Mouse (Mus musculus): ENCODE data around the gene Itgb3bp.

Itgb3bp gene

GRCm38 (mm10) chr4:99929613-99930517, at the start of gene Itgb3bp:
Gene Itgb3bp (minus strand): TSS chr4:99929813.
- peak; percentile 12 to 21 for DNase-seq (ENCODE audit: low spot score in 2 of 2)

- DNase-seq (ENCODE audit: low spot score in 2 of 2) = no peak
These were observed 49.7 kb upstream of the Itgb3bp start for GRCm38 (mm10) chr4:99979326-99979725.

GRCm38 (mm10) chr4:99974375-99974774, 44.8 kb upstream of the Itgb3bp start:
- no peak for DNase-seq (ENCODE audit: low spot score in 2 of 2)

- DNase-seq (ENCODE audit: low spot score in 2 of 2) = no peak
These were observed 44.3 kb upstream of the Itgb3bp start for GRCm38 (mm10) chr4:99973931-99974330.

GRCm38 (mm10) chr4:99972886-99973285, 43.3 kb upstream of the Itgb3bp start:
- DNase-seq (ENCODE audit: low spot score in 2 of 2) = no peak

- no peak for DNase-seq (ENCODE audit: low spot score in 2 of 2)
These were observed 40.5 kb upstream of the Itgb3bp start for GRCm38 (mm10) chr4:99970097-99970496.

- DNase-seq (ENCODE audit: low spot score in 2 of 2) = no peak
These were observed 39.7 kb upstream of the Itgb3bp start for GRCm38 (mm10) chr4:99969328-99969727.

GRCm38 (mm10) chr4:99966555-99966954, 36.9 kb upstream of the Itgb3bp start:
- DNase-seq (ENCODE audit: low spot score in 2 of 2) = no peak

- no peak for DNase-seq (ENCODE audit: low spot score in 2 of 2)
These were observed 29.7 kb upstream of the Itgb3bp start for GRCm38 (mm10) chr4:99959308-99959707.

- DNase-seq (ENCODE audit: low spot score in 2 of 2) = no peak
These were observed 28.6 kb upstream of the Itgb3bp start for GRCm38 (mm10) chr4:99958084-99958815.

- no peak for DNase-seq (ENCODE audit: low spot score in 2 of 2)
These were observed 27.6 kb upstream of the Itgb3bp start for GRCm38 (mm10) chr4:99957186-99957585.

GRCm38 (mm10) chr4:99955396-99955795, 25.8 kb upstream of the Itgb3bp start:
- DNase-seq (ENCODE audit: low spot score in 2 of 2) = no peak

- DNase-seq (ENCODE audit: low spot score in 2 of 2) = no peak
These were observed 24.3 kb upstream of the Itgb3bp start for GRCm38 (mm10) chr4:99953904-99954303.

- DNase-seq (ENCODE audit: low spot score in 2 of 2) = no peak
These were observed 18.3 kb upstream of the Itgb3bp start for GRCm38 (mm10) chr4:99947896-99948295.

GRCm38 (mm10) chr4:99947192-99947591, 17.6 kb upstream of the Itgb3bp start:
- DNase-seq (ENCODE audit: low spot score in 2 of 2) = no peak

GRCm38 (mm10) chr4:99946516-99946915, 16.9 kb upstream of the Itgb3bp start:
- DNase-seq (ENCODE audit: low spot score in 2 of 2) = no peak

GRCm38 (mm10) chr4:99945011-99945410, 15.4 kb upstream of the Itgb3bp start:
- no peak for DNase-seq (ENCODE audit: low spot score in 2 of 2)

- no peak for DNase-seq (ENCODE audit: low spot score in 2 of 2)
These were observed 15.0 kb upstream of the Itgb3bp start for GRCm38 (mm10) chr4:99944606-99945005.

- DNase-seq (ENCODE audit: low spot score in 2 of 2) = no peak
These were observed 12.2 kb upstream of the Itgb3bp start for GRCm38 (mm10) chr4:99941655-99942414.

- no peak for DNase-seq (ENCODE audit: low spot score in 2 of 2)
These were observed 10.3 kb upstream of the Itgb3bp start for GRCm38 (mm10) chr4:99939711-99940505.

GRCm38 (mm10) chr4:99936278-99936677, 6.7 kb upstream of the Itgb3bp start:
- no peak for DNase-seq (ENCODE audit: low spot score in 2 of 2)
